Mouse (Mus musculus) neural tube, embryonic 14.5 days (tissue): Measurements from ENCODE around the gene Olfr74. TPM values are rescaled to one million over a fixed set of nuclear protein-coding genes. Genes with fewer than 3 reads are reported as not detected.
"Not testable (repeated sequence)": the region's sequence is repeated elsewhere in the genome, so short reads cannot be mapped to it uniquely, and the experiment has no call there.

Experiments
- ATAC-seq: fragments of 200-750 bp; cut with Nextera tagmentation; 2 replicates; pipeline ENCODE4 v1.8.0; 2017; ENCODE audit warnings: low read depth, mild to moderate bottlenecking, moderate TSS enrichment, moderate library complexity
- H3K27ac ChIP-seq: fragments of 300-500 bp; sonication (generic); 2 replicates; pipeline ENCODE4 v1.5.1; 2014; ENCODE audit warnings: low read depth, mild to moderate bottlenecking, control low read depth, low read length, moderate library complexity, mixed read lengths
- H3K27me3 ChIP-seq: fragments of 300-500 bp; sonication (generic); 2 replicates; pipeline ENCODE4 v1.6.1; 2014; ENCODE audit warnings: low read length; ENCODE audit not compliant: control insufficient read depth, insufficient read depth
- H3K36me3 ChIP-seq: fragments of 300-500 bp; sonication (generic); 2 replicates; pipeline ENCODE4 v1.6.1; 2014; ENCODE audit warnings: low read length, mixed read lengths; ENCODE audit not compliant: control insufficient read depth, insufficient read depth
- H3K4me1 ChIP-seq: fragments of 300-500 bp; sonication (generic); 2 replicates; pipeline ENCODE4 v1.6.1; 2014; ENCODE audit warnings: low read length; ENCODE audit not compliant: control insufficient read depth, insufficient read depth
- H3K4me2 ChIP-seq: fragments of 300-500 bp; sonication (generic); 2 replicates; pipeline ENCODE4 v1.6.1; 2014; ENCODE audit warnings: mild to moderate bottlenecking, low read depth, low read length, control low read depth
- H3K4me3 ChIP-seq: fragments of 300-500 bp; sonication (generic); 2 replicates; pipeline ENCODE4 v1.5.1; 2014; ENCODE audit warnings: low read depth, low read length, control low read depth, mixed read lengths
- H3K9ac ChIP-seq: fragments of 300-500 bp; sonication (generic); replicated peaks from 2 replicates; pipeline ENCODE4 v1.6.1; 2014; ENCODE audit warnings: low read depth, mild to moderate bottlenecking, control low read depth, low read length, mixed read lengths
- H3K9me3 ChIP-seq: fragments of 300-500 bp; sonication (generic); 2 replicates; pipeline ENCODE4 v1.6.1; 2016; ENCODE audit warnings: low read length; ENCODE audit not compliant: control insufficient read depth
- WGBS: fragments of 180-500 bp; shearing (Covaris S2); extraction: QIAGEN DNeasy Blood & Tissue Kit; methylation state at CpG from one replicate; pipeline ENCODE4 v1.1.7; 2014; 5-methylcytosine and 5-hydroxymethylcytosine counted together
- polyA plus RNA-seq: library from polyadenylated mRNA; unstranded; fragments of >200 nt; fragmentation: Nextera tagmentation; extraction: Ambion mirVana; gene quantifications from 2 replicates; pipeline ENCODE4 v1.2.1, GENCODE M21; 2014

The Olfr74 gene
- polyA plus RNA-seq = not detected in 2 replicates

DNA sequence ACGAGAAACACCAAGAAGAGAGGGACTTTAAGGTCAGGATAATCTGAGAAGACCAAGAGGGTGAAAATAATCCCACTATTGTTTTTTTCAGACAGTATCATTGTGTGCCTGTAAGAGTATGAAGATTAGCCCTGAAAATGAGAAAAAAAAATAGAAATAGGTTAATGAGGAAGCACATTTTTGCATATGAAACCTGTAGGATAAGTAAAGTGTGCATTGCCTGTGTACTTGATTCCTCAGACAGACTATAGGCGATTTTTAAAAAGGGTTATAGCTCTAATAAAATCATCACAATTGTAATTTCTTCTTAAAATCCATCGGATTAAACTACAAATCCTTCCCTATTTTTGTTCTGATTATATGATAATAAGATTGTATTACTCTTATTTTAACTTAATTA is at the start of gene Olfr74:
Gene Olfr74, minus strand, starts transcription at position 101 of the 400 bp plus-strand sequence.
- no peak for ATAC-seq
- Histone ChIP-seq H3K4me2 (no peak within 1 kb of the TSS), H3K4me3 (no peak within 1 kb of the TSS), H3K9ac (no peak within 1 kb of the TSS), H3K36me3 (no peaks in the 10 kb centered on the region), H3K27ac (no peak within 1 kb of the TSS), H3K4me1 (no peaks in the 10 kb centered on the region), H3K27me3 (no peaks in the 10 kb centered on the region), H3K9me3 (no peaks in the 10 kb centered on the region)
- 70% methylated on average over 3 of the region's 3 CpGs for WGBS

DNA sequence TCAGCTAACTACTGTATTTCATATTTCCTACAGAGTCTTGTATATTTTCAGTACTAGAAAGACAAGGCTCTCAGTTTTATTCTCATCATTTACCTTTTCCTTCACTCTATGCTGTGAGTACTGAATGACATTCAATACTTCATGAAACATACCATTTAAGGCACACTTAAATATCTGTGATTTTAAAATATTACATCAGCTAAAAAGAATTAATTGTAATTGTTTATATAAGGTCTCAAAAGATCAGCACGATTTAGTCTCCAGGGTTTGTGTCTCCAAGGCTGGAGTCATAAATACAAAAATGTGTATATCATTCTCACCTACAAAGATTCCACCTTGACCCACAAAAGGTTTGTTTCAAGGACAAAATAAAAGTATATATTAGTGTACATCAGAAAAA is 48.0 kb upstream of the Olfr74 start, which contains the start of gene Olfr1161:
Gene Olfr1161, plus strand, starts transcription at position 301 of the 400 bp plus-strand sequence.
- H3K27ac ChIP-seq, H3K9me3 ChIP-seq, H3K4me3 ChIP-seq, H3K4me1 ChIP-seq, ATAC-seq, H3K36me3 ChIP-seq, H3K27me3 ChIP-seq, H3K4me2 ChIP-seq, H3K9ac ChIP-seq: not testable (repeated sequence)
- WGBS = 91% methylated on average over 1 of the region's 1 CpGs

DNA sequence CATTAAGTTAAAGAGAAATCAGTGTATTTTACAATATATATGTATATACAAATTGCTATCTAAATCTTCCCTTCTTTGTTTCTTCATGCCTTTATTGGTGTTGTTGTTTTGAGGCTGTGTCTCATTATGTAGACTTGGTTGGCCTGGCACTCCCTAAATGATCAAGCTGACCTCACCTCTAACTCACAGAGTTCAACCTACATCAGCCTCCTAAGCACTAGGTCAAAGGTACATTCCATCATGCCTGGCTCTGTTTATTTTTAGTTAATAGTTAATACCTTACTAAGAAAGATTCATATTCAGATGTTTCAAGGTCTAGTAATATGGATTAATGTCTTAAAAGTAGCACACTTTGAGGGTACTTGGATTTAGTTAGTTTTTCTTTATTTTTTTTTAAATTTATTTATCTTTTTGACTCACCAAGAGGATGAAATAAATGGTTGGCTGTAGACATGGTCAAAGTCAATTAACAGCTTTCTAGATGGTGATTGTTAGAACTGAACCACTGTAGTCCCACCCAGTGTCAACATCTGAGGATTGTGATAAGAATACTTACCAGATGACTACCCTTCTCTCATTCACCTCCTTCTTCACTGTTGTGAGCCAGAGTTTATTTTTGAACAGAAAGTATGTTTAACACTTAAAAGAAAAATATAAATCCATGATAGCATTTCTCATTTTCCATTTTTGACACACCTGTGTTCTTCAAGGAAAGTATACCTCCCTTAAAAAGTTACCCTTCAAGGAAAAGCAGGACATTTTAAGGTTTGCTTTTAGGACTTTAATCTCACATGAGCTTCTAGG is 33.3 kb upstream of the Olfr74 start, which contains the start of gene Olfr1160:
Gene Olfr1160, minus strand, starts transcription at position 754 of the 804 bp plus-strand sequence.
- H3K4me3 ChIP-seq = no peak within 1 kb of the TSS
- H3K27me3 ChIP-seq = no peaks in the 10 kb centered on the region
- H3K36me3 ChIP-seq = no peaks in the 10 kb centered on the region
- no peak within 1 kb of the TSS for H3K9ac ChIP-seq
- no peak for ATAC-seq
- H3K9me3 ChIP-seq = no peaks in the 10 kb centered on the region
- no peak within 1 kb of the TSS for H3K4me2 ChIP-seq
- H3K4me1 ChIP-seq = no peaks in the 10 kb centered on the region
- H3K27ac ChIP-seq = no peak within 1 kb of the TSS

DNA sequence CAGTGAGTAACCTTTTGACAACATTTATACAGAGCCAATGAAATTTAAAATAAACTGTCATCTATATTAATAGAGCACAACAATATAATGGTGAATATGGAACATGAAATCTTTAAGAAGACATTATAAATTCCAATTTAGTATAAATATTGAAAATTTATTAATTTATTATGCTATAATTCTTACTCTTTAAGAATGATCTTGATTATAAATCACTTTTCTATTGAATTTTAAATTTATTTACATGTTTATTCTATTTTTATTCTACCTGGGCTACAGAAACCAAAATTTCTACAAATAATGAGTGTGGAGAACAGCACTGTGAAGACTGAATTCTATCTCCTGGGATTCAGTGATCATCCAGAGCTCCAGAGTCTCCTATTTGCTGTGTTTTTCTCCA is 15.3 kb upstream of the Olfr74 start, which contains the start of gene Olfr1158:
Gene Olfr1158, plus strand, starts transcription at position 301 of the 400 bp plus-strand sequence.
- Histone ChIP-seq H3K36me3 (no peaks in the 10 kb centered on the region), H3K4me3 (no peak within 1 kb of the TSS), H3K4me2 (no peak within 1 kb of the TSS), H3K27ac (no peak within 1 kb of the TSS), H3K9ac (no peak within 1 kb of the TSS), H3K9me3 (no peaks in the 10 kb centered on the region), H3K4me1 (no peaks in the 10 kb centered on the region), H3K27me3 (no peaks in the 10 kb centered on the region)
- ATAC-seq = no peak

DNA sequence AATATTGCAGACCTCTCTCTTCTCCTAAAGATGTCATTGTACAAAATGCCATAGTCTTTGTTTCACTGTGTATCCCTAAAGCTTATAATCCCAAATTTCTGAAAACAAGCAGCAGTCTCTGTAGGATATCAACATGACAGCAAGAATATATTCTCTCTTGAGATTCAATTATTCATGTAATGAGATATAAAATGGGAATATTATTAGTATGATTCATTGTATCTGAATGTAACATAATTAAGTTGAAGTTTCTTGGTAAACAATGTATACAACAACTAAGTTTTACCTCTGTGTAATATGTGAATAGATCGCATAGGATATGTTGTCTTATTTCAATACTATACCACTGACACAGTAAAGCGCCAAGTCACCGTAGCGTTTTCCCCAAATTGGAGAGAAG is 6.3 kb downstream of the Olfr74 start, which contains the start of gene Olfr1157:
Gene Olfr1157, minus strand, starts transcription at position 101 of the 400 bp plus-strand sequence.
- Histone ChIP-seq H3K27me3 (no peaks in the 10 kb centered on the region), H3K9ac (no peak within 1 kb of the TSS), H3K9me3 (no peaks in the 10 kb centered on the region), H3K4me1 (no peaks in the 10 kb centered on the region), H3K4me3 (no peak within 1 kb of the TSS), H3K4me2 (no peak within 1 kb of the TSS), H3K36me3 (no peaks in the 10 kb centered on the region), H3K27ac (no peak within 1 kb of the TSS)
- 99% methylated on average over 4 of the region's 4 CpGs for WGBS
- no peak for ATAC-seq

DNA sequence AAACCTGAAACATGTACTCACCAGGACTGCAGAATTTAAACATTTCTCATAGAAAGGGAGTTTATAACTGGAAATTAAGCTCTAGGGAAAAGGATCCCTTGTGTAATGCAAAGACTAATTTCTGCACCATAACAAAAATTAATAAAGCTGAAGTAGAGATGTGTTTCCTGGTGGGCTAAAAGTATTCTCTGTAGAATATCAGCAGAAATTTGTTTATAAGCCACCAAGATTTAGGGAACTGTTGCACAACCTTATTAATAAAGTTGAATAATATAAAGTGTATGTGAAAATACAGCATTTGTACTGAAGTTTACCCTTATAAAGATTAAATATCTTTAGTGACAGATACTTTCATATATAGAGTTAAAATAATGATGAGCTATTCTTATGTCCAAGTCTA is 21.5 kb downstream of the Olfr74 start, which contains the start of gene Olfr1156:
Gene Olfr1156, minus strand, starts transcription at position 101 of the 400 bp plus-strand sequence.
- Histone ChIP-seq H3K9ac (no peak within 1 kb of the TSS), H3K36me3 (no peaks in the 10 kb centered on the region), H3K27ac (no peak within 1 kb of the TSS), H3K4me2 (no peak within 1 kb of the TSS), H3K9me3 (no peaks in the 10 kb centered on the region), H3K4me1 (no peaks in the 10 kb centered on the region), H3K4me3 (no peak within 1 kb of the TSS), H3K27me3 (no peaks in the 10 kb centered on the region)
- ATAC-seq = no peak

DNA sequence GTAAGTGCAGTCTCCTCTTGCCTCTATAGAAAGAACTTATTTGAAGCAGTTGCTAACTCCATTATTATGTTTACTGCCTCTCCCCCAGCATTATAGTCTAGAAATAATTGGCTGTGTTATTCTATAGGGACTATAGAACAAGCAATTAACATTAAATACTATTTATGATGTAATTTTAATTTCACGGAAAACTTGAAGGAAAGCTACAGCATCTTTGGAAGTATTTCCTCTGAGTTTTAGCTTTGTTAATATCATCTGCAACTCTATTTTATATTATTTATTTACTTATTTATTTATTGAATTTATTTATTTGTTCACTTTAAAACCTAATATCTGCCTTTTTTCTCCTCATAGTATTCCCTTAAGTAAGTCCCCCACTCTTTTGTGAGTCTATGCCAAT is 29.4 kb downstream of the Olfr74 start, which contains the start of gene Olfr1155:
Gene Olfr1155, minus strand, starts transcription at position 101 of the 400 bp plus-strand sequence.
- H3K9me3 ChIP-seq = no peaks in the 10 kb centered on the region
- H3K27ac ChIP-seq = no peak within 1 kb of the TSS
- H3K4me1 ChIP-seq = no peaks in the 10 kb centered on the region
- no peak for ATAC-seq
- H3K27me3 ChIP-seq = no peaks in the 10 kb centered on the region
- H3K4me2 ChIP-seq = no peak within 1 kb of the TSS
- 95% methylated on average over 1 of the region's 1 CpGs for WGBS
- no peak within 1 kb of the TSS for H3K9ac ChIP-seq
- no peak within 1 kb of the TSS for H3K4me3 ChIP-seq
- H3K36me3 ChIP-seq = no peaks in the 10 kb centered on the region

Other genes with a start within 250 kb of the Olfr74 start
- gene Olfr1138, start 234.7 kb downstream of the Olfr74 start, polyA plus RNA-seq = not detected in 2 replicates
- gene Olfr1140, start 230.9 kb downstream of the Olfr74 start, polyA plus RNA-seq = not detected in 2 replicates
- gene Olfr1141, start 220.7 kb downstream of the Olfr74 start, polyA plus RNA-seq = not detected in 2 replicates
- not detected in 2 replicates for gene Olfr152, start 195.2 kb downstream of the Olfr74 start, polyA plus RNA-seq
- not detected in 2 replicates for gene Olfr1143, start 174.1 kb downstream of the Olfr74 start, polyA plus RNA-seq
- gene Olfr1145, start 164.8 kb downstream of the Olfr74 start, polyA plus RNA-seq = not detected in 2 replicates
- gene Olfr1148, start 144.1 kb downstream of the Olfr74 start, polyA plus RNA-seq = not detected in 2 replicates
- not detected in 2 replicates for gene Olfr1150-ps1, start 130.7 kb downstream of the Olfr74 start, polyA plus RNA-seq
- gene Olfr1151, start 118.8 kb downstream of the Olfr74 start, polyA plus RNA-seq = not detected in 2 replicates
- 0.04 TPM in 1 of 2 replicates, not detected in the other for gene Olfr1152, start 108.2 kb downstream of the Olfr74 start, polyA plus RNA-seq
- gene Olfr1153, start 79.7 kb downstream of the Olfr74 start, polyA plus RNA-seq = not detected in 2 replicates
- gene Olfr1154, start 69.5 kb downstream of the Olfr74 start, polyA plus RNA-seq = not detected in 2 replicates
- not detected in 2 replicates for gene Olfr1155, start 29.5 kb downstream of the Olfr74 start, polyA plus RNA-seq
- not detected in 2 replicates for gene Olfr1156, start 21.6 kb downstream of the Olfr74 start, polyA plus RNA-seq
- not detected in 2 replicates for gene Olfr1157, start 6.4 kb downstream of the Olfr74 start, polyA plus RNA-seq
- gene Olfr1158, start 15.4 kb upstream of the Olfr74 start, polyA plus RNA-seq = not detected in 2 replicates
- gene Olfr1160, start 33.6 kb upstream of the Olfr74 start, polyA plus RNA-seq = not detected in 2 replicates
- gene Olfr1161, start 48.1 kb upstream of the Olfr74 start, polyA plus RNA-seq = not detected in 2 replicates
- gene Olfr73, start 63.0 kb upstream of the Olfr74 start, polyA plus RNA-seq = not detected in 2 replicates
- gene Olfr1162, start 76.5 kb upstream of the Olfr74 start, polyA plus RNA-seq = not detected in 2 replicates
- not detected in 2 replicates for gene Olfr1163, start 97.2 kb upstream of the Olfr74 start, polyA plus RNA-seq
- not detected in 2 replicates for gene Olfr1164, start 119.3 kb upstream of the Olfr74 start, polyA plus RNA-seq
- not detected in 2 replicates for gene Olfr1166, start 153.6 kb upstream of the Olfr74 start, polyA plus RNA-seq
- gene Olfr1167, start 180.5 kb upstream of the Olfr74 start, polyA plus RNA-seq = not detected in 2 replicates
- gene Olfr1168, start 207.2 kb upstream of the Olfr74 start, polyA plus RNA-seq = not detected in 2 replicates